Mouse (Mus musculus) fat pad, adult 2 months (tissue): ENCODE data around the gene Col15a1.

Source experiments
- DNase-seq: peaks from one replicate; pipeline ENCODE4 v3.0.0-alpha.2; 2011; ENCODE audit warnings: low read depth, low spot score; ENCODE audit errors: extremely low read depth

Gene Col15a1

GRCm38 (mm10) chr4:47300701-47301100, 92.7 kb downstream of the Col15a1 start:
- DNase-seq: no peak

- DNase-seq: no peak
Measured at GRCm38 (mm10) chr4:47302610-47303009, 94.6 kb downstream of the Col15a1 start.

DNA sequence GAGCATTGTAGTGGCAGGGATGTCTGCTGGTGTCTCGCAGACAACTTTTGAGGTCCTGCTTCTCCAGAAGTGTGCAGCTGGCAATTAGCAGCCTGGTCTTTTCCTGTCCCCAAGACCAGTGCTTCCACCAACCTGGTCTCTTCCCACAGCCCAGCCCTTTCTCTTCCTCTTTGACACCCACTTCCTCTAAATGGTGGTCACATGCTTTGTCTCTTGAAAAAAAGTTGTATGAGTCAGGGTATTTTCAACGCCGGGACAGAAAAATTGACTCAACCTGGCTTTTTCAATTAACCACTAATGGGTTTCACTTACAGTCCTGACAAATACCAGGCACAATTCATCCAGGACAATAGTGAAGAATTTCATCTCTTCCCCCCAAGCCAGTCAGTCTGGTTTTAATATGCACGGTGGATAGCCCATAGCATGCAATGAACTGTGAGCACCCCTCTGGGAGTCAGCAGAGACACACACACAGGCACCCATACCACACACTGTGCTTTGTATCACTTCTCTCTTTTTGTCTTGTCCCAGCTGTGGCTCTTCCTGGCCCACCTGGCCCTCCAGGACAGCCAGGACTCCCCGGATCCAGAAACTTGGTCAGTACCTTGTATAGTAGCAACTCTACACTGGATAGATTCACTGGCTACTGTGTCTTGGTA, 95.5 kb downstream of the Col15a1 start:
- no peak for DNase-seq

DNA sequence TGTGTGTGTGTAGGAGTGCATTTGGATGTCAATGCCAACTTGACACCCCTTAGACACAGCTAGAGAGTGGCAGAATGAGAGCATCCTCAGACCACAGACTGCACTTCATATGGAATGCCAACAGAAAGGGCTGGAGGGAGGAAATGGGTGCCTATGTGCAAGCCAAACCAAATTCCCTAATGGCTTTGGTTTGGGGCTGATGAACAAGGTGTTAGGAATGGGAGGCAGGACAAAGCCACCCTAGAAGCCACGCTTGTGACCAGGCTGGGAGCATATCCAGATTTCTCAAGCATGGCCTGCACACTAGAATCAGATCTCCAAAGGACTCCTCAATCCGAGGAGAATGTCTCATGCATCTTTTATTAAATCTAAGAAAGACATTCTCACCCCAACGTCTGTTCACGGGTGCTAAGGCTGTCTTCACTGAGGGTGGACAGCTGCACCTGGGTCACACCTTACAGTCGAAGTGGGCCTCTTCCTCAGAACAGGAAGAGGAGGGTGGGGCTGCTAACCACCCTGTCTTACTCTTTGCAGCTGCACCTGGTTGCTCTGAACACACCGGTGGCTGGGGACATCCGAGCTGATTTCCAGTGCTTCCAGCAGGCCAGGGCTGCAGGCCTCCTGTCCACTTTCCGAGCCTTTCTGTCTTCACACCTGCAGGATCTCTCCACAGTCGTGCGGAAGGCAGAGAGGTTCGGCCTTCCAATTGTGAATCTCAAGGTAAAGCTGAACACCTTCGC, 102.1 kb downstream of the Col15a1 start:
- no peak for DNase-seq

GRCm38 (mm10) chr4:47310812-47311211, 102.9 kb downstream of the Col15a1 start:
- no peak for DNase-seq

DNA sequence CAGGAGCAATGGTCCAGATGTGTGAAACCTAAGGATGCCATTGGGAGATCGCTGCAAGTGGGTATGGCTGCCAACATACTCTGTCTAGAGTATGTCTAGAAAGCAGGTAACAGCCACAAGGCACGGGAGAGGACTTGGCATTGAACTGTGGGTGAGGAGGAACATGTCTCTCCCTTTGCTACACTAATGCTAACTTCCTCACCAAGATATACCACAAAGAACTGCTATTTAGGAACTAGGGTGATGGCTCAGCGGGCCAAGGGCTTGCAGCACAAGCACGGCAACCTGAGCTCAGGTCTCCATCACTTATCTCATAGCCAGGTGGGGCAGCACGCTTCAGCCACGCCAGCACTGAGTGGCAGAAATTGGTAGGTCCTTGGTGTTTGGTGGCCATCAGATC, 103.5 kb downstream of the Col15a1 start:
- DNase-seq: no peak

- DNase-seq: no peak
Measured at GRCm38 (mm10) chr4:47311929-47312328, 104.0 kb downstream of the Col15a1 start.

- DNase-seq: no peak
Measured at GRCm38 (mm10) chr4:47312676-47313075, 104.7 kb downstream of the Col15a1 start.

DNA sequence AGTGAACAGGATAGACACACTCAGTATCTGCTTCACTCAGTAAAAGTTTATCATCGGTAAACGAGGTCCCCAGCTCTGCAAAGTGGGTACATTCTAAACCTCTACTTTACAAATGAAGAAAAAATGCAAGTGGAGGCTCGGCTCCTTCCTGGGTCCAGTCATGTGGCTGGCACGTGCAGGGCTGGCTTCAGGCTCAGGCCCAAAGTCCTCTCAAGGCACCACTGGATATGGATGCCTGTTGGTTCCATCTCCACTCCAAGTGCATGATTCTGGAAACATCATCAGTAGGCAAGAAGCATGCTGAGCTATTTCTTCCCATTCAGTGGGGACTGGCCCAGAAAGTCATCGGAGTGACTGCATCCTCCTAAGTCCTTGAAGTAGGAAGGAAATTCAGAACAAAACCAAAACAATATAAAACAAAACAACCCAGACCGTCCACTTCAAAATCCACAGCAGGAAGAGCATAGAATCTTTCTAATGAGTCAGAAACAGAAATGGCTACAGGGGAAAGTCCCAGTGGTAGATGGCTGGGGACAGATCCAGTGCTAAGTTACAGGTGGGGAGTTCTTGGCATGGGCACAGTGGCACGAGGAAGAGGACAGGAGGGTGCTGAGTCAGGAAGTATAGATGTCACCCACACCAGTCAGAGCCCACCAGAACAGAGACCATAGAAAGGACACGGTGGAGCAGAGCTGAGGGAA, 105.9 kb downstream of the Col15a1 start:
- DNase-seq: no peak

GRCm38 (mm10) chr4:47315458-47315857, 107.5 kb downstream of the Col15a1 start:
- DNase-seq: no peak

DNA sequence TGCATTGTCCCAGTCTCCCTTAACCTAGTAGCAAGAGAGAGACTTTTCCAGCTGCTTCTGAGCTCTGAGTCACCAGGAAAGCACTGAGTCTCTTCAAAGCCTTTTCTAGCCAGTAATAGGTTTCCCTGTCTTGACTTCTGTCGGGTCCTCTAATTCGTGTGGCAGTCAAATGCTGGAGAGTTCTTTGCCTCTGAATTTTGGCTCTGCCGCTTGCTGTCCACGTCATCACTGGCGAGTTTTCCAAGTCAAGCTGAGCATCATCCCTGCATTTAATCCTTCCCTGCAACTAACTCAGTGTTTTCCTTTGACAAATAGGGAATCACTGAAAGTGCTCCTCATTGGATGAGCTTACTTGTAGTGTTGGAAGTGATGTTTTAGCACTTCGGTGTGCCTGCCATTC, 108.5 kb downstream of the Col15a1 start:
- no peak for DNase-seq

GRCm38 (mm10) chr4:47319561-47320321, 111.8 kb downstream of the Col15a1 start:
- DNase-seq: no peak

DNA sequence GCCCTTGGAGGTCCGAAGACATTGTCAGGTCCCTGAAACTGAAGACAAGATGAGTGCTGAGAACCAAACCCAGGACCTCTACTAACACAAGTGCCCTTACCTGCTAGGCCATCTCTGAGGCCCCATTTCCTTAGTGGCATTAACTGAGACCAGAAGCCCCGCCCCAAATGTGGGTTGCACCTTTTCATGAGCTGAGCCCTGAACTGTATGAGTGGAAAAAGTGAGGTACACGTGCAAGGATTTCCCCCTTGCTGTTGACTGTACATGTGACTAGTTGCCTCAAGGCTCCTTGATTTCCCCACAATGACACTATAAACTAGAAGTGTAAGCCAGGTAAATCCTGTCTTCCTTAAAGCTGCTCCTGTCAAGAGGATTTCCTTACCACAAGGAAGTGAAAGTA, 114.4 kb downstream of the Col15a1 start:
- DNase-seq: no peak

DNA sequence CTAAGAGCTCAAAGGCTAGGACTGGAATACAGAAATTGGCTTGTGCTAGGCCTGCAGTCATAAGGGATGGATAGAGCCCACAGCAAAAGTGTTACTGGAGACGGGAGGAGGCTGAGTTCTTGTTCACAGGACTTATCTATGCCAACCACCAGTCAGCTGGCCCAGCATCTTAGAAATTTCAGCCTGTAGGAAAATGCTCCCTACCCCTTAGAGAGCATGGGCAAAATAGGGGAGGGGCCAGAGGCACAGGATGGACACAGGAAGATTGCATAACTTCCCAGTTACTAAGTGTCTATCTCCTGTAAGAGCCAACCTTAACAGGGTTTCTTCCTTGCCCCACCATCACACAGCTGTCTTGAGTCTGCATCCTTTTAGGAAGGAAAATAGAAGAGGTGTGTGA, 116.2 kb downstream of the Col15a1 start:
- DNase-seq: no peak

GRCm38 (mm10) chr4:47327782-47328181, 119.8 kb downstream of the Col15a1 start:
- no peak for DNase-seq

DNA sequence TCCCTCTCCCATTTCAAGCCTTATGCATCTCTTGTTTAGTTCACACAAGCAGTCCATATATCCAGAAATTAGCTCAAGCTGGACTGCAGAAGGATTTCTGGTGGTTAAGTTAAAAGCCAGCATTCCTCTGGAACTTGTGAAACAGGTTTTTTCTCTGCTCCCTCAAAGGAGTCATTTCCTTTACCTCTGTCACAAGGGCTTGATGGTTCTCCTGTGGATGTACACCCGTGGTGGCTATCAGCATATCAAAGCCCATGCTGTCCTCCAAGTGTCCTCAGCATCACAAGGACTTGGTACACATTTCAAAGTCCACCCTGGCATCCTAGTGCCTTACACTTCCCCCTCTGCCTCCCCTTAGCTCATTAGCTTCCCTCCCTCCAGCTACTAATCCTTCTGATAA, 121.3 kb downstream of the Col15a1 start:
- no peak for DNase-seq

GRCm38 (mm10) chr4:47330378-47331052, 122.6 kb downstream of the Col15a1 start:
- no peak for DNase-seq

DNA sequence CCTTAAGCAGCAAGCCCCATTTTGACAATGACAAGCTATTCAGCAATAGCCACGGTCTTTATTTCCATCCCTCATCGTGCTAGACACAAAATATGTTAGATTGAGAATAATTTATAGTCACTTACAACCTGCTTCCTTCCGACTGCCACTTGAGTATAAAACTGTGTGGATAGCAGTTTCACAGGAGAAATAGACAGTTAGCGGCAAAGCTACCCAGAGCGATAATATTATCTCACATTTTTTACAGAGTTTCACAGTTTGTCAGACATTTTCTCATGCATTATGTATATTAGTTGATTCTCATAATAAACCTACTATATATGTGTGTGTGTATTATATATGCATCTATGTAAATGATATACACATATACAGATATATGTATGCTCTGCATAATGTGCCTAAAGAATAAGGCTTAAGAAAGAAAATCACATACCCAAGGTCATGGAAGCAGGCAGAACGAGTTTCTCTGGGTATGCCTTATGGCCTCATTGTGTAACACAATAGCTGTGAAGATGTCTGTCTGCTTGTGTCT, 124.9 kb downstream of the Col15a1 start:
- no peak for DNase-seq

DNA sequence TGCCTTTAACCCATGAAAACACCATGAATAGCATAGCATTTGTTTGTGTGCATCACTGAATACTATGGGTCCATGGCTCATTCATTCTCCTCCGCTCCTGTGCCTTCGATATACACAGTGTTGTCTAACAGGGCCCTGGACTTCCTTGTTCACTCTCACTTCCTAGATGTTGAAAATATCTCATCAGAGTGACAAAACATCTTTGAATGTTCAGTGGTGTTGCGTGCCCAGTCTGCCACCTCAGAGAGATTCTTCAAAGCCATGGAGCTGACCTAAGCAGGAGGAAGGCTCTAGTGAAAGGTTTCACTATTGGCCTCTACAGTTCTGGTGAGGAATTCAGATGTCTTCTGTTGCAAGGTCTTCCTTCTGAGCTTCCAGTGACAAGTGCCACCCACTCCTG, 125.6 kb downstream of the Col15a1 start:
- no peak for DNase-seq

GRCm38 (mm10) chr4:47336941-47337600, 129.1 kb downstream of the Col15a1 start:
- DNase-seq: no peak
